Mouse (Mus musculus) large intestine, adult 2 months (tissue): Measurements from ENCODE around the gene Olfr1415. TPM values are rescaled to one million over a fixed set of nuclear protein-coding genes. Genes with fewer than 3 reads are reported as not detected.

Experiments
- polyA plus RNA-seq: library from polyadenylated mRNA; depleted of rRNA; stranded (reverse); fragments of >200 nt; gene quantifications from 2 replicates; pipeline ENCODE4 v1.2.3, GENCODE M21; 2012; rRNA removed

Gene Olfr1415
- polyA plus RNA-seq, 1 experiment, result not detected

Other genes with a start within 250 kb of the Olfr1415 start
- 130 and 142 TPM in 2 replicates for gene Ndufa10, start 22.2 kb downstream of the Olfr1415 start, polyA plus RNA-seq
- gene Olfr1416, start 11.0 kb downstream of the Olfr1415 start, polyA plus RNA-seq, result not detected in 2 replicates
- gene Olfr1414, start 22.6 kb upstream of the Olfr1415 start, polyA plus RNA-seq, result not detected in 2 replicates
- gene Olfr1413, start 75.2 kb upstream of the Olfr1415 start, polyA plus RNA-seq, result not detected in 2 replicates
- not detected in 2 replicates for gene Olfr1412, start 89.7 kb upstream of the Olfr1415 start, polyA plus RNA-seq
- not detected in 2 replicates for gene Olfr1411, start 98.3 kb upstream of the Olfr1415 start, polyA plus RNA-seq
- gene Olfr1410, start 109.7 kb upstream of the Olfr1415 start, polyA plus RNA-seq, result not detected in 2 replicates
- gene Olfr12, start 121.7 kb upstream of the Olfr1415 start, polyA plus RNA-seq, result not detected in 2 replicates
- gene Cops9, start 145.9 kb upstream of the Olfr1415 start, polyA plus RNA-seq, result 108 and 129 TPM in 2 replicates
- gene Otos, start 152.7 kb upstream of the Olfr1415 start, polyA plus RNA-seq, result 0.19 and 0.38 TPM in 2 replicates